Mouse (Mus musculus) pancreas, adult 10 weeks (tissue): ENCODE results near the gene Jup. TPM values are rescaled to one million over a fixed set of nuclear protein-coding genes. Genes with fewer than 3 reads are reported as not detected.

ENCODE experiments used
- polyA plus RNA-seq: library from polyadenylated mRNA; stranded (reverse); fragments of 350-450 nt; fragmentation: Illumina TruSeq; extraction: RNeasy Lipid Tissue Mini Kit (QIAGEN cat#74804); gene quantifications from one replicate; pipeline ENCODE4 v1.2.3, GENCODE M21; 2015; ENCODE audit warnings: low read depth, low replicate concordance; ENCODE audit not compliant: insufficient read depth

Jup gene
- 26.4 TPM for polyA plus RNA-seq

GRCm38 (mm10) chr11:100397600-100398389, at the start of gene Jup:
Jup (minus strand) TSS chr11:100397763.

GRCm38 (mm10) chr11:100441797-100442196, 44.2 kb upstream of the Jup start, which contains the start of the genes Nt5c3b and Klhl10:
Nt5c3b (minus strand) TSS chr11:100441808.
Klhl10 (plus strand) TSS chr11:100441917.

GRCm38 (mm10) chr11:100414914-100415822, 17.6 kb upstream of the Jup start, which contains the start of gene Fkbp10:
Fkbp10 (plus strand) TSS chr11:100415697.

GRCm38 (mm10) chr11:100414021-100414913, 16.7 kb upstream of the Jup start, which contains the start of gene P3h4:
P3h4 (minus strand) TSS chr11:100414836.

GRCm38 (mm10) chr11:100355972-100356818, 41.4 kb downstream of the Jup start, which contains the start of gene Hap1:
Hap1 (minus strand) TSS chr11:100356128.

GRCm38 (mm10) chr11:100333944-100334457, 63.6 kb downstream of the Jup start, which contains the start of gene Gast:
Gast (plus strand) TSS chr11:100334407.

GRCm38 (mm10) chr11:100319492-100320171, 77.9 kb downstream of the Jup start, which contains the start of gene Eif1:
Eif1 (plus strand) TSS chr11:100319885.

Other genes with a start within 250 kb of the Jup start
- 42.4 TPM for gene Krt19, start 249.1 kb downstream of the Jup start, polyA plus RNA-seq
- not detected for gene Krt9, start 204.5 kb downstream of the Jup start, polyA plus RNA-seq
- 1.7 TPM for gene Krt14, start 190.2 kb downstream of the Jup start, polyA plus RNA-seq
- gene Krt16, start 148.9 kb downstream of the Jup start, polyA plus RNA-seq, result not detected
- gene Krt17, start 136.7 kb downstream of the Jup start, polyA plus RNA-seq, result not detected
- not detected for gene Krt42, start 127.9 kb downstream of the Jup start, polyA plus RNA-seq
- gene Eif1, start 77.9 kb downstream of the Jup start, polyA plus RNA-seq, result 260 TPM
- not detected for gene Gast, start 63.4 kb downstream of the Jup start, polyA plus RNA-seq
- gene Hap1, start 41.6 kb downstream of the Jup start, polyA plus RNA-seq, result 10.5 TPM
- 14.3 TPM for gene P3h4, start 17.1 kb upstream of the Jup start, polyA plus RNA-seq
- 7.2 TPM for gene Fkbp10, start 17.9 kb upstream of the Jup start, polyA plus RNA-seq
- gene Nt5c3b, start 44.0 kb upstream of the Jup start, polyA plus RNA-seq, result 17.9 TPM
- not detected for gene Klhl10, start 44.2 kb upstream of the Jup start, polyA plus RNA-seq
- 2.5 TPM for gene Klhl11, start 75.0 kb upstream of the Jup start, polyA plus RNA-seq
- gene Acly, start 130.2 kb upstream of the Jup start, polyA plus RNA-seq, result 43.7 TPM
- gene Ttc25, start 147.8 kb upstream of the Jup start, polyA plus RNA-seq, result 1.3 TPM
- gene Cnp, start 177.1 kb upstream of the Jup start, polyA plus RNA-seq, result 9.4 TPM
- 4.3 TPM for gene Nkiras2, start 221.5 kb upstream of the Jup start, polyA plus RNA-seq
- gene Dnajc7, start 222.4 kb upstream of the Jup start, polyA plus RNA-seq, result 115 TPM